Mouse (Mus musculus): ENCODE data around the gene Fbxl12.
"Not testable (repeated sequence)": the region's sequence is repeated elsewhere in the genome, so short reads cannot be mapped to it uniquely, and the experiment has no call there.

The Fbxl12 gene

DNA sequence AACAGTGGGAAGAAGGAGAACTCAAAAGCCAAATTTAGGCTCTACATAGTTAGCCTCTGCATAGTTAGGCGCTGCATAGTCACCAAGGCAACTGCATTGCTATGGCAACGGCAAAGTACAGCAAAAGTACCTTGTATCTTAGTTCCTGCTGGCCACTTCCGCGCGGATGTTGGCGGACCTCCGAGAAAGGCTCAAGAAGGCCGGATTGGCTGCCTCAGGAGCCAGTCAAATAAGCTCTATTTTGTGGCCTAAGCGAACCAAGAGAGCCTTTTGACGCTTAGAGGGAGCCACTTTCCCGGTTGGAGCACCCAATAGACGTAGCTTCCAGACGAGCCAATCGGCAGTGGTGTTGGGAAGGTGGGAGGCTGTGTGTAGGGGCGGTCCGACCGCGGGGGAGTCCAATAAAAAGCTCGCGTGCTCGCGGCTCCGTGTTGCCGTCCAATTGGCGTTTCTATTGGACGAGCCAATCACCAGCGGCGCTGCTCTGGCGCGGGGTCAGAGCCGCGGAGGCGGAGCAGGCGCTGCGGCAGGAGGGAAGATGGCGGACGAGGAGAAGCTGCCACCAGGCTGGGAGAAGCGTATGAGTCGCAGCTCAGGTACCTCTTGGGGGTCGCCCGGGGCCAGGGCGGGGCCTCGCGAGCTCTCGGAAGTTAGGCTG, 7.2 kb upstream of the Fbxl12 start, which contains the start of gene Pin1:
Gene Pin1, plus strand, starts transcription at position 494 of the 658 bp plus-strand sequence.
- peak; percentile 98 for DNase-seq

DNA sequence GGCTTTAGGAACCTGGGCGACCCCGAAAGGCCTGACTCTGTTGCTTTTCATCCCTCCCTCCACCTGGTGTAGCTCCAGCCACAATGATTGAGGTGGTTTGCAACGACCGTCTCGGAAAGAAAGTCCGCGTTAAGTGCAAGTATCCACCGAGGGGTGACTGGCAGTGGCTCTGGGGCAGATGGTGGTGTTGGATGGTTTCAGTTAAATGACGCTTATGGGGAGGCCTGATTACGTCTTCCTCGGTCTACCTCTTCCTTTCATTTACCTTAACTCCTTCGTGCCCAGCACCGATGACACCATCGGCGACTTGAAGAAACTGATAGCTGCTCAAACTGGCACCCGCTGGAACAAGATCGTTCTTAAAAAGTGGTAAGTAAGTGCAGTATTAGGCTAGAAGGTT, 554 bp upstream of the Fbxl12 start:
- no peak for DNase-seq

DNA sequence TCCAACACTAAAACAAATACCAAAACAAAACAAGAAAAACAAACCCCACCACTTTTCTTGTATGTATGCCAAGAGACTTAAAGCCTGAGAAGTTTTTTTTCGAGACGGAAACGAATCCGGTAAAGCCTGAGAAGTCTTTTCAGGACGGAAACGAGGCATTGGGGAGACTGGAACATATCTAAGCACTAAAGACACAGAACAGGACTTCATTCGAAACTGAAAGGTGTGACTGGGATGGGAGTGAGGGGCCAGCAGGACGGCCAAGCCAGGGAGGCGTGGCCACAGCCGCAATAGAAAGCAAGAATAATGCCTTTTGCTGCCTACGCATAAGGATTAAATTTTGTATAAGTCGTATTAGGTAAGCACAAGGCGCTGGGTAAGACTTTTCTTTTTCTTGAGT, 786 bp downstream of the Fbxl12 start:
- no peak for DNase-seq

DNA sequence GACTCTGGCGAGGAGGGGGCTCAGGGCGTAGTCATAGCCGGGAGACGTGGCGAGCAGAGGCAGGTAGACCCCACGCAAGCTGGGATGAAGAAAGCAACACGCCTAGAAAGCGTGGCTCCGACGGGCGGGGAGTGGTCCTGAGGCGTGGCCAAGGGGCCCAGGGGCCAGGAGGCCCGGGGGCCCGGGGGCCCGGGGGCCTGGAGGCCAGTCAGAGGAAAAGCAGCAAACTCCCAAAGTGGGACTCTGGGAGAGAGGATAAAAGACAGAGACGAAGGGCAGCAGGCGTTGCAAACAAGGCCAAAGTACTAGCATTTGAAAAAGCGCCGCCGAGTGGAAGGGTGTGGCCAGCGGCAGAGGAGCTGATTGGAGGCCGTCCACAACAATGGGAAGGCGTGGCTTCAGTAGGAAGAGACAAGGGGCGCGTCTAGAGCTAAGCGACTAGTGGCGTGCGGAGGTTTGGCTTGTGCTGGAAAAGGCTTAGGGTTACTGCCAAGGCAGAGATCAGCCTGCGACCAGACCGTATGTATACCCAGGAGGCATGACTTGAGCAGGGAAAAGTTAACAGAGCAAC, 1.6 kb downstream of the Fbxl12 start:
- peak; percentile 85 for DNase-seq

DNA sequence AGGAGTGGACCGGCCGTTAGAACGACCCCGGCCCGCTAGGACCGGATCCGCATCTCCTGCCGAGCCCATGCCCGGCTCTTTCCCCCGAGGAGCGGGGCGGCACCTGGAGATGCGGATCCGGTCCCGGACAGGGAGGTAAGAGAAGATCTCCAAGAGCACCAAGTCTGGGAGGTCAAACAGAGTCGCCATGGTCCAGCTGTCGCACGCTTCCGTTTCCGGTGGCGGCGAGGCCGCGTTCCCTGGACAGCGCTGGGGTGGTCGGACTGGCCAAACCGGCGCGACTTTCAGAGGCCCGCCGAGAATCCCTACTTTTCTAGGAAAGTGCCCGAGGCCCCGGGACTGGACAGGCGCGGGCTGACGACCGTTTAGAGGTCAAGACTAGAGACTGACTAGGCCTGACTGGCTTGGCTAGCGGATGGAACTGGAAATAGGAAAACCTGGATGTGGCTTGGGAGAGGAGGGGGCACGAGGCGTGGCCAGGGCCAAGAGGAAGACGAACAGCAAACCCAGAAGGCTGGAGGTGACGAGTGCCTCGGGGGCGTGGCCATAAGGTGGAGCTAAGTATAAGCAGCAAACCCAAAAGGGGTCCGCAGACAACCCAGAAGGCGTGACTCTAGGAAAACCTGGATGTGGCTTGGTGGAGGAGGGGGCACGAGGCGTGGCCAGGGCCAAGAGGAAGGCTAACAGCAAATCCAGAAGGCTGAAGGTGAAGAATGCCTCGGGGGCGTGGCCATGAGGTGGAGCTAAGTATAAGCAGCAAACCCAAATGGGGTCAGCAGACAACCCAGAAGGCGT, 2.3 kb downstream of the Fbxl12 start, which contains the start of gene Ubl5:
Gene Ubl5, plus strand, starts transcription at position 778 of the 795 bp plus-strand sequence.
- DNase-seq, result peak; percentile 89

DNA sequence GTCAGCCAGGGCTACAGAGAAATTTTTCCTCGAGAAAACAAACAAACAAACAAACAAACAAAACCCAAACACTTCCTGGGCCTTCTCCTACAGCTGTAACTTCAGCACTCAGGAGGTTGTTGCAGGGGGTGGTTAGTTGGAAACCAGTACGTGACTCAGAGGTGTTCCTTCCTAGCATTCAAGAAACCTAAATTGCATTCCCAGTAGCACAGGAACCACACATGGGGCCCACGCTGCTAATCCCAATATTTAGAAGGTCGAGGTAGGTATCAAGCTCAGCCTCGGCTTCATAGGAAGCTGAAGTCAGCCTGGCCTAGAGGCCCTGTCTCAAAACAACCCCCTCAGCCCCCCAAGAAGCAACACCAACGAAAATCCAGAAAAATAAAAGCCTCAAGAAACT, 3.1 kb downstream of the Fbxl12 start:
- no peak for DNase-seq

DNA sequence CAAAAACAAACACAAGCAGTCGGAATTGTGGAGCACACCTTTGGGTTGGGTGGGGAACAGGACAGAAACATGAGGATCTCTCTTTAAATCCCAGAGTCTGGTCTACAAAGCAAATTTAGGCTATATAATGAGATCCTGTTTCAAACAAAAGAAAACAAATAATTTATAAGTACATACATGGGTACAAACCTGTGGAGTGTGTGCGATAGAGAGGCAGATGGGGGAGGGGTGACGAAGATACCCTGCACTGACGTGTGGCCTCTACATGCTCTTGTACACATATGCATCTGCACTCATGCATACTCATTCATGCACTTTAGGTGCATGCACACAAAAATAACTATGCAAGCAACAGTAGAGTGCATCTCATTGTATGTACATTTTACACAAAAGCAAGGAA, 5.1 kb downstream of the Fbxl12 start:
- DNase-seq, result no peak

DNA sequence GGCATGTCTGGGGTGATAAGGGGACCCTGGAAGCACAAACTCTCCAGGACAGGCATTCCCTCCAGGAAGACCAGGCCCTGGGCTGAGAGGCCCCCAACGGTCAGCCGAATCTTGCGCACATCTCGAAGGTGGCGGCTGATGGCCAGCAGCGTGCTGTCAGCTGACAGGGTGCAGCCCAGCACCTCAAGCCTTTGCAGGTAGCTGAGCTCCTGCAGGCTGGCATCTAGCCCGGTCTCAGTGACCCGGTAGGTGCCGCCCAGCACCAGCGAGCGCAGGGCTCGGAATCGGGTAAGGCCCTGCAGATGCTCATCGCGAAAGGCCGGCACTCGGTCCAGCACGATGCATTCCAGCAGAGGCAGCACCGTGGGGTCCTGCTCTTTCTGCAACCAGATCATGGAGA, 6.0 kb downstream of the Fbxl12 start:
- DNase-seq, result no peak

DNA sequence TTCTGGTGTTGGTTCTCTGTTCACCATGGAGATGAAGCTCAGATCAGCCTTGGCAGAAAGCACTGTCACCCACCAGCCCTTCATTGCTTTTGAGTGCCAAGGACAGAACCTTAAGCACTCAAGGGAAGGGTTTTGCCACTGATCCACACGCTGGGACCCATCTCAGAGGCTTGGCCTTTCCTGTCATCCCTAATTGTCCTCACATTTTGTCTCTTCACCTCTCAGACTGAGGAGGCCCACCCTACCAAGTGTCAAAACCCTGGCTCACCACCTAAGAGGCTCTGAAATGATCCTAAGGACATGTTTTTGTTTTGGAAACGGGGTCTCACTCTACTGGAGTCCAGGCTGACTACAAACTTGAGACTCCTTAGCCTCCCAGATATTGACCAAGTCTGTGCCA, 7.8 kb downstream of the Fbxl12 start:
- DNase-seq, result no peak

DNA sequence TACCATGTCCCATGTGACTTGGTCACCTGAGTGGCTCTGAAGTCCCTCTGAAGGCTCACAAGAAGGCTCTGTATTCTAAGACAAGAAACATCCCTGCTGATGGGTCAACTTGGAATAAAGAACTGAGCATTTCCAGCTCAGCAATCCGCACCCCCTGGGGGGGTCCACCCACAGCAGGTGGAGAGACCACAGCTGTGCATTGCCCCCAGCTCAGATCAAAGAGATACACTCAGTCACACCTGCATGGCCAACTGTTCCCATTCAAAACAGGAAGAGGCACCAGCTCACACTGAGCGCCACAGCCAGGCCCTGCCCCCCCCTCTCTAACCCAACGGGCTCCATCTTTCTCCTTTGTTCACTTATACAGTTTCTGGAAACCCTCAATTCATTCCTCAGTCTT, 8.3 kb downstream of the Fbxl12 start:
- DNase-seq, result no peak

DNA sequence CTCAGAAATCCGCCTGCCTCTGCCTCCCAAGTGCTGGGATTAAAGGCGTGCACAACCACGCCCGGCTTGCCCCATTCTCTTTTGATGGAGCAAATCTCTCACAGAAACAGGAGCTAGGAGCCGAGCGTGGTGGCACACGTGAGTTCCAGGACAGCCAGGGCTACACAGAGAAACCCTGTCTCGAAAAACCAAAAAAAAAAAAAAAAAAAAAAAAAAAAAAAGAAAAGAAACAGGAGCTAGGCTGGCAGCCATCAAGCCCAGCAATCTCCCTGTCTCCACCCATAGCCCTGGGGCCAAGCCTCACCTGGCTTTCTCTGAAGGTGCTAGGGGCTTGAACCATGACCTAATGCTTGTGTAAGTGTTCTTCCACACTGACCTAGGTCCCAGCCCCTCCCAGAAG, 8.9 kb downstream of the Fbxl12 start:
- DNase-seq, result not testable (repeated sequence)

DNA sequence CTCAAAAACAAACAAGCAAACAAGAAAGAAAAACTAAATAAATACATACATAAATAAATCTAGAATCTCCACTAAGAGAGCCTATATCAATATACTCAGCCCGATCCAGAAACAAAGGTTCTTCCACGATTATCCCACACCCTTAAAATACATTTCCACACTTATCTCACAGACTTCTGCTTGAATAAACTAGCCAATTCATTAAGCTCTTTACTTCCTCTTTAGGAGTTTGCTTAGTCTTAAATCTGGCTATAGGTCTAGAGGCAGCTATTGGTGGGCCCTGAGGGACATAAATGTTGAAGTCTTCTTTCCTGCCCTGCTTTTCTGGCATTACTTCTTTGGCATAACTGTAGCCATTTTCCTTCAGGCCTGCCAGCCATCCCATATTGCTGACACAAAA, 13.2 kb downstream of the Fbxl12 start:
- DNase-seq, result no peak

DNA sequence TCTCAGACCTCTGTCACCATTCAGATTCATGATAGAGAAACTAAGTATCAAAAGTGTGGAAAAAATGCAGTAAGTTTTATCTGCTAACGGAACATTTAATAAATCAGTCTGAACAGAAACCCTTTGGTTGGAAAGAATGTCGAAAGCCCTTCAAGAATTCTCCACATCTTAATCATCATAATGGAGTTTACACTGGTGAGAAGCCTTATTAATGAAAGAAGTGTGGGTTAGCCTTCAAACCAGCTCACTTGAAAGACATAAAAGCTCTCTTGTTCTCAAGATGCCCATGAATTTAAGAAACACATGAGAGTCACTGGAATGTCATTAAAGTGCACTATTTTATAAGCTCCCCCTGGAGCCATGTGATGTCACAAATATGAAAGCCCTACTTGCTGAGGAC, 27.9 kb downstream of the Fbxl12 start:
- no peak for DNase-seq

DNA sequence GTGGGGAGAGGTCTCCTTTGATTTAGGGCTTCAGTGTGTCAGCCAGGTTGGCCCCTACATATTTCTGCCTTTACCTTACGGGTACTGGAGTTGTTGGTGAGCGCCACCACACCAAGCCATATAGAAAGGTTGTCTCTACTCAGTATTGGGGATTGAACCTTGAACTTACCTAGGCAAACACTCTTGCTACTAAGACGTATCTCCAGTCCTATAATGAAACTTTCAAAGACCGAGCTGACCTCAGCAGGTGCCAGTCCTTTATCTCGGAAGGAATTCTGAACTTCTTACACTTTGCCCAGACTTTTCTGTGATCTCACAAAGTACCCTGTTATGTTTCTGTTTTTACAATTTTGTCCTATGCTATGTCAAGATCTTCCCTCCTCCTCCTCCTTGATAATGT, 32.6 kb downstream of the Fbxl12 start:
- DNase-seq, result no peak

DNA sequence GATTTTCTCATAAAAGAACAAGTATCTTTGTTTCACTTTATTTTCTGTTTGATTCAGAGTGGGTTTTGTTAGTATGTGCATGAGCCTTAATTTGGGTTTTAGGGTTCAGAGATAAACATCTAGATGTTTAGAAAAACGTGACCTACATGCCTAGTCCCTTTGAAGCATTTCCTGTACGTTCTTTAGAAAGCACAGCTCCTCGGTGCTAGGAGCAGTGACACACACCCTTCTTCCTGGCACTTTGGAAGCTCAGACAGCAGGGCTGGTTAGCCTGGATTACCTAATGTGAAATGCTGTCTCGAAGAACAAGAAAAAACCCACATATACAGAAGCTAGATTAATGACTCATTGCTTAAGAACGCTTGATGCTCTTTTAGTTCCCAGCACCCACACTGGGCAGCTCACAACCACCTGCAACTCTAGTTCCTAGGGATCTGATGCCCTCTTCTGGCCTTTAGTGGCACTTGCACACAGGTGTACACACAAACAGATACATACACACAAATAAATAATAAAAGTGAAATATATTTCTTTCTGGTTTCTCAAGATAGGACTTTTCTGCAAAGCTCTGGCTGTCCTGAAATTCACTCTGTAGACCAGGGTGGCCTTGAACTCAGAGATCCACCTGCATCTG, 34.6 kb downstream of the Fbxl12 start:
- no peak for DNase-seq

DNA sequence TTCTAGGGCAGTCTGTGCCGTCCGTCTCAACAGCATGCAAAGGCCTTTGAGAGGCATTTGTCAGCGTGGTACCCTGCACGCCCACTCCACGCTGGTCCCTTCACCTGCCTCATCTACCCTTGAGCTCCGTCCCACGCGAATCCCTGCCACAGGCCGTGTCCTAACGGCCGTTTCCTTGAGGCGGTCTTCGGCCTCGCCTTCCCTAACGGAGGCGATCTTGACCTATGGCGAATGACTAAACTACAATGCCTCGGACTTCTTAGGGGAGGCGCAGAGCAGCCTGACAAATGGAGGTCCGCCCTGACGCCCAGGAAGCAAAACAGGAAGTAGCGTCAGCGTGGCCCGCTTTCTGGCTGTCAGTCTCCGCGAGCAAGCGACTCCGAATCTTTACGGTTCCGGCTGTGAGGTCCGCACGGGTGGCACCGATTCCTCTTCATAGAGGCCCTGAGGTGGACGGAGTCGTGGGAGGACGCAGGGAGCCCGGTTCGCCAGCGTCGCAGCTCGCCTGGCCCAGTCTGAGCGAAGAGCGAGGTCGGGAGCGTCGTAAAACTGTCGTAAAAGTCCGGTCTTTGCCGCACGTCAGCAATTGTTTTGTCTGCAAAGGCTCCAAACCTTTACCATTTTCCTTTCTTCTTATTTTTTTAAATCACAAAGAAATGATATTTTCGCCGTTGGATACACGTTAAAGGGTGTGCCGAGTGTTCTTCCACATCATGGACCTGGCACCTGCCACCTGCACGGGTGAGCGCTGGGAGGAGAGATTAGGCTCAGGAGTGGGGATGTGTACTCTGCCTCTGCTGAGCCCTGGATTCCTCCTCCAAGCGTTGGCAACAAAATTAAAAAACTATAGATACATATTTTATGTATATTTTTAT, 37.2 kb downstream of the Fbxl12 start:
- DNase-seq, result peak; percentile 84

DNA sequence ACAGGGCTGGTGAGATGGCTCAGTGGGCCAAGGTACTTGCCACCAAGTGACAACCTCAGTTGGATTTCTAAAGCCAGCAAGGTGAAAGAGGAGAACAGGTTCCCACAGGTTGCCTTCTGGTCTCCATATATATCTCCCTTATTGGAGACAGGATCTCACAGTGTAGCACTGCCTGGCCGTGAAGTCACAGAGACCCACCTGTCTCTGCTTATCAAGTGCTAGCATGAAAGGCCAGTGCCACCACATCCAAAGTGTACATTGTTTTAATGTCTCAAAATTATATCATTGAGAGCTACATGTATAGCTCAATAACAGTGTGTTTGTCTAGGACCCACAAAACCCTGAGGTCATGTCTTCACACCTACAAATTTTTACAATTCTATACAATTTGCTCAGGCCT, 38.3 kb downstream of the Fbxl12 start:
- DNase-seq, result no peak

DNA sequence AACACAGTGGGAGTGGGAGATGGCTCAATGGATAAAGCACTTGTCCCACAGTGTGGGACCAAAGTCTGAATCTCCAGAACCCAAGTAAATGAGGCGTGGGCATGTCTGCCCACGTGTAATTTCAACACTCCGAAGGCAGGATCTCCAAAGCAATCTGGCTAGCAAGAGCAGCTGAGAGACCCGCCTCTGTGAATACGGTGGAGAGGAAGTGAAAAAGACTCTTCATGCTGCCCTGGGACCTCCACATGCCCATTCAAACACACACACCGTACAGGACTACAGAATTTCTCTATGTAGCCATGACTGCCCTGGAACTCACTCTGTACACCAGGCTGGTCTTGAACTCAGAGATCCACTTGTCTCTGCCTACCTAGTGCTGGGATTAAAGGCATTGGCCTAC, 43.3 kb downstream of the Fbxl12 start:
- DNase-seq, result no peak

DNA sequence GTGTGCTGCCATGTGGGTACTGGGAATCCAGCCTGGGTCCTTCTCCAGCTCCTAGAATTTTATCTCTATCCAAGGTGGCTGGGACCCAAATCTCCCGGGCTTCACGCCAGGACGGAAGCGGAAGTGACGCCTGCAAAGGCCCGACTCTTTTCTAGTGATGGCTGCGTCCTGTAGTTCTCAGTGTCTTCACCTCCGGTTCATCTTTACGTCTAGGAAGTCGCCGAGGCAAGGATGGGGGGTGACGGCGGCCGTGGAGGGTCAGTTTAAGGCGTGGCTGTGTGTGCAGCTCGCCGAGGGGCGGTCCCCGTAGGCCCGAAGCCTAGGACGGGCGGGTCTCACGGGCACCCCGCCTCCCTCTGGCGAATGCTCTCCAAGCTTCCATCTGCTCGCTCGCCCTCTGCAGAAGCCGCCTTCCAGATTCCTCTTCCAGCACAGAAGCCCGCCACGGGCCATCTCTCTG, 63.4 kb downstream of the Fbxl12 start, which contains the start of gene Zfp846:
Gene Zfp846, plus strand, starts transcription at position 117 of the 460 bp plus-strand sequence.
- peak; percentile 90 for DNase-seq

DNA sequence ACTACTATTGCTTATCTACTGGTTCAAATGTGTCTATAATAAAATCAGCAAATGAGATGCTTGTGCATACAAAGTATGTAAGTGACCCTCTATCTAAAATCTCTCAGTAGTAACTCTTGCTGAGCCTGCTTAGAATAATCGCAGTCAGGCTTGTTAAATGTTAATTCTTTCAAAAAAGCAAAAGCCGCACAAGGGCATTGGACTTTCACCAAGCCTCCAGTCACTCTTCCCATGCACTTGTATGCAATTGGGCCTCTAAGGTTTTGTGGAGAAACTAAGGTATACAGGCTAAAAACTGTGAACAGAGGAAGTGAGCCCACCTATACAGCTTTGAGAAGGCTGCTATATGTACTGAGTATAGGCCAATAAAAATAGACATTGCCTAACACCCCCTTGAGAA, 68.0 kb downstream of the Fbxl12 start:
- no peak for DNase-seq

DNA sequence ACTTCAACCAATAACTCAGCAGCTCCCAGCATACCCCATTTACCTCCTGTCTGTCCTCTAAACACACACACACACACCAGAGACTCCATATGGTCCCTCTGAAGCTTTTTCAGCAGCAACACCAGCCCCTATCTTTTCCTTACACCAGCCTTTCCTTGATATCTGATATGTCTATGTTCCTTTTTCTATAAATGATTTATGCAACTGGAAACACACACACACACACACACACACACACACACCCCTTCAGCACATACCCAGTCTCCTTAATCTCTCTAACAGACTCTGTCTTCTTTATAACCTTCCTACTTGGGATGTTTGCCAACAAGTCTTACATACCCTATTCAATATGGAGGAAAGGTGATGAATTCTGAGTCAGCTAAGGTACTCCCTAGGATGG, 73.5 kb downstream of the Fbxl12 start:
- DNase-seq, result no peak
